Mouse (Mus musculus) common myeloid progenitor, adult 5-6 weeks (primary cell): ENCODE results near the gene Gm10715. TPM values are rescaled to one million over a fixed set of nuclear protein-coding genes. Genes with fewer than 3 reads are reported as not detected.
"Not testable (repeated sequence)": the region's sequence is repeated elsewhere in the genome, so short reads cannot be mapped to it uniquely, and the experiment has no call there.

Source experiments
- ATAC-seq: replicated peaks from 2 replicates; pipeline ENCODE4 v1.8.0; 2016; ENCODE audit warnings: low read depth, mild to moderate bottlenecking, moderate TSS enrichment, inconsistent platforms; ENCODE audit not compliant: poor library complexity, severe bottlenecking
- total RNA-seq: library from RNA; stranded (forward); fragments of 200-1000, 187-1606 nt; gene quantifications from 2 replicates; pipeline ENCODE4 v1.2.3, GENCODE M21; 2017

The Gm10715 gene
- total RNA-seq, 1 experiment from 2014 or later: 1.8 TPM

DNA sequence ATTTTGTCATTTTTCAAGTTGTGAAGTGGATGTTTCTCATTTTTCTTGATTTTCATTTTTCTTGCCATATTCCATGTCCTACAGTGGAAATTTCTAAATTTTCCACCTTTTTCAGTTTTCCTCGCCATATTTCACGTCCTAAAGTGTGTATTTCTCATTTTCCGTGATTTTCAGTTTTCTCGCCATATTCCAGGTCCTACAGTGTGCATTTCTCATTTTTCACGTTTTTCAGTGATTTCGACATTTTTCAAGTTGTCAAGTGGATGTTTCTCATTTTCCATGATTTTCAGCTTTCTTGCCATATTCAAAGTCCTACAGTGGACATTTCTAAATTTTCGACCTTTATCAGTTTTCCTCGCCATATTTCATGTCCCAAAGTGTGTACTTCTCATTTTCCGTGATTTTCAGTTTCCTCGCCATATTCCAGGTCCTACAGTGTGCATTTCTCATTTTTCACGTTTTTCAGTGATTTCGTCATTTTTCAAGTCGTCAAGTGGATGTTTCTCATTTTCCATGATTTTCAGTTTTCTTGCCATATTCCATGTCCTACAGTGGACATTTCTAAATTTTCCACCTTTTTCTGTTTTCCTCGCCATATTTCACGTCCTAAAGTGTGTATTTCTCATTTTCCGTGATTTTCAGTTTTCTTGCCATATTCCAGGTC is 12.6 kb upstream of the Gm10715 start:
- ATAC-seq: not testable (repeated sequence)

DNA sequence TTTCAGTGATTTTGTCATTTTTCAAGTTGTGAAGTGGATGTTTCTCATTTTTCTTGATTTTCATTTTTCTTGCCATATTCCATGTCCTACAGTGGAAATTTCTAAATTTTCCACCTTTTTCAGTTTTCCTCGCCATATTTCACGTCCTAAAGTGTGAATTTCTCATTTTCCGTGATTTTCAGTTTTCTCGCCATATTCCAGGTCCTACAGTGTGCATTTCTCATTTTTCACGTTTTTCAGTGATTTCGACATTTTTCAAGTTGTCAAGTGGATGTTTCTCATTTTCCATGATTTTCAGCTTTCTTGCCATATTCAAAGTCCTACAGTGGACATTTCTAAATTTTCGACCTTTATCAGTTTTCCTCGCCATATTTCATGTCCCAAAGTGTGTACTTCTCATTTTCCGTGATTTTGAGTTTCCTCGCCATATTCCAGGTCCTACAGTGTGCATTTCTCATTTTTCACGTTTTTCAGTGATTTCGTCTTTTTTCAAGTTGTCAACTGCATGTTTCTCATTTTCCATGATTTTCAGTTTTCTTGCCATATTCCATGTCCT is 11.7 kb upstream of the Gm10715 start, which contains the start of gene Gm10717:
TSS of gene Gm10717 (plus strand) at position 506 of the 556 bp plus-strand sequence.
- ATAC-seq: not testable (repeated sequence)

DNA sequence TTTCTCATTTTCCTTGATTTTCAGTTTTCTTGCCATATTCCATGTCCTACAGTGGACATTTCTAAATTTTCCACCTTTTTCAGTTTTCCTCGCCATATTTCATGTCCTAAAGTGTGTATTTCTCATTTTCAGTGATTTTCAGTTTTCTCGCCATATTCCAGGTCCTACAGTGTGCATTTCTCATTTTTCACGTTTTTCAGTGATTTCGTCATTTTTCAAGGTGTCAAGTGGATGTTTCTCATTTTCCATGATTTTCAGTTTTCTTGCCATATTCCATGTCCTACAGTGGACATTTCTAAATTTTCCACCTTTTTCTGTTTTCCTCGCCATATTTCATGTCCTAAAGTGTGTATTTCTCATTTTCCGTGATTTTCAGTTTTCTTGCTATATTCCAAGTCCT is 11.0 kb upstream of the Gm10715 start:
- not testable (repeated sequence) for ATAC-seq

DNA sequence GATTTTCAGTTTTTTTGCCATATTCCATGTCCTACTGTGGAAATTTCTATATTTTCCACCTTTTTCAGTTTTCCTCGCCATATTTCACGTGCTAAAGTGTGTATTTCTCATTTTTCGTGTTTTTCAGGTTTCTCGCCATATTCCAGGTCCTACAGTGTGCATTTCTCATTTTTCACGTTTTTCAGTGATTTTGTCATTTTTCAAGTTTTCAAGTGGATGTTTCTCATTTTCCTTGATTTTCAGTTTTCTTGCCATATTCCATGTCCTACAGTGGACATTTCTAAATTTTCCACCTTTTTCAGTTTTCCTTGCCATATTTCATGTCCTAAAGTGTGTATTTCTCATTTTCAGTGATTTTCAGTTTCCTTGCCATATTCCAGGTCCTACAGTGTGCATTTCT is 10.5 kb upstream of the Gm10715 start:
- ATAC-seq: not testable (repeated sequence)

DNA sequence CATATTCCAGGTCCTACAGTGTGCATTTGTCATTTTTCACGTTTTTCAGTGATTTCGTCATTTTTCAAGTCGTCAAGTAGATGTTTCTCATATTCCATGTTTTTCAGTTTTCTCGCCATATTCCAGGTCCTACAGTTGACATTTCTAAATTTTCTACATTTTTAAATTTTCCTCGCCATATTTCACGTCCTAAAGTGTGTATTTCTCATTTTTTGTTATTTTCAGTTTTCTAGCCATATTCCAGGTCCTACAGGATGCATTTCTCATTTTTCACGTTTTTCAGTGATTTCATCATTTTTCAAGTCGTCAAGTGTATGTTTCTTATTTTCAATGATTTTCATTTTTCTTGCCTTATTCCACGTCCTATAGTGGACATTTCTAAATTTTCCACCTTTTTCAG is 9.9 kb upstream of the Gm10715 start:
- not testable (repeated sequence) for ATAC-seq

DNA sequence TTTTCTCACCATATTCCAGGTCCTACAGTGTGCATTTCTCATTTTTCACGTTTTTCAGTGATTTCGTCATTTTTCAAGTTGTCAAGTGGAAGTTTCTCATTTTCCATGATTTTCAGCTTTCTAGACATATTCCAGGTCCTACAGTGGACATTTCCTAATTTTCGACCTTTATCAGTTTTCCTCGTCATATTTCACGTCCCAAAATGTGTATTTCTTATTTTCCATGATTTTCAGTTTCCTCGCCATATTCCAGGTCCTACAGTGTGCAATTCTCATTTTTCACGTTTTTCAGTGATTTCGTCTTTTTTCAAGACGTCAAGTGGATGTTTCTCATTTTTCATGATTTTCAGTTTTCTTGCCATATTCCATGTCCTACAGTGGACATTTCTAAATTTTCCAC is 9.5 kb upstream of the Gm10715 start:
- ATAC-seq: 0 out of 2 replicates have a peak, but pooled peaks have one; percentile 10

DNA sequence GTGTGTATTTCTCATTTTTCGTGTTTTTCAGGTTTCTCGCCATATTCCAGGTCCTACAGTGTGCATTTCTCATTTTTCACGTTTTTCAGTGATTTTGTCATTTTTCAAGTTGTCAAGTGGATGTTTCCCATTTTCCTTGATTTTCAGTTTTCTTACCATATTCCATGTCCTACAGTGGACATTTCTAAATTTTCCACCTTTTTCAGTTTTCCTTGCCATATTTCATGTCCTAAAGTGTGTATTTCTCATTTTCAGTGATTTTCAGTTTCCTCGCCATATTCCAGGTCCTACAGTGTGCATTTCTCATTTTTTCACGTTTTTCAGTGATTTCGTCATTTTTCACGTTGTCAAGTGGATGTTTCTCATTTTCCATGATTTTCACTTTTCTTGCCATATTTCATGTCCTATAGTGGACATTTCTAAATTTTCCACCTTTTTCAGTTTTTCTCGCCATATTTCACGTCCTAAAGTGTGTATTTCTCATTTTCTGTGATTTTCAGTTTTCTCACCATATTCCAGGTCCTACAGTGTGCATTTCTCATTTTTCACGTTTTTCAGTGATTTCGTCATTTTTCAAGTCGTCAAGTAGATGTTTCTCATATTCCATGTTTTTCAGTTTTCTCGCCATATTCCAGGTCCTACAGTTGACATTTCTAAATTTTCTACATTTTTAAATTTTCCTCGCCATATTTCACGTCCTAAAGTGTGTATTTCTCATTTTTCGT is 7.2 kb upstream of the Gm10715 start:
- not testable (repeated sequence) for ATAC-seq

DNA sequence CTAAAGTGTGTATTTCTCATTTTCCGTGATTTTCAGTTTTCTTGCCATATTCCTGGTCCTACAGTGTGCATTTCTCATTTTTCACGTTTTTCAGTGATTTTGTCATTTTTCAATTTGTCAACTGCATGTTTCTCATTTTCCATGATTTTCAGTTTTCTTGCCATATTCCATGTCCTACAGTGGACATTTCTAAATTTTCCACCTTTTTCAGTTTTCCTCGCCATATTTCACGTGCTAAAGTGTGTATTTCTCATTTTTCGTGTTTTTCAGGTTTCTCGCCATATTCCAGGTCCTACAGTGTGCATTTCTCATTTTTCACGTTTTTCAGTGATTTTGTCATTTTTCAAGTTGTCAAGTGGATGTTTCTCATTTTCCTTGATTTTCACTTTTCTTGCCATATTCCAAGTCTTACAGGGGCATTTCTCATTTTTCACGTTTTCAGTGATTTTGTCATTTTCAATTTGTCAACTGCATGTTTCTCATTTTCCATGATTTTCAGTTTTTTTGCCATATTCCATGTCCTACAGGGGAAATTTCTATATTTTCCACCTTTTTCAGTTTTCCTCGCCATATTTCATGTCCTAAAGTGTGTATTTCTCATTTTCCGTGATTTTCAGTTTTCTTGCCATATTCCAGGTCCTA is 5.9 kb upstream of the Gm10715 start:
- not testable (repeated sequence) for ATAC-seq

DNA sequence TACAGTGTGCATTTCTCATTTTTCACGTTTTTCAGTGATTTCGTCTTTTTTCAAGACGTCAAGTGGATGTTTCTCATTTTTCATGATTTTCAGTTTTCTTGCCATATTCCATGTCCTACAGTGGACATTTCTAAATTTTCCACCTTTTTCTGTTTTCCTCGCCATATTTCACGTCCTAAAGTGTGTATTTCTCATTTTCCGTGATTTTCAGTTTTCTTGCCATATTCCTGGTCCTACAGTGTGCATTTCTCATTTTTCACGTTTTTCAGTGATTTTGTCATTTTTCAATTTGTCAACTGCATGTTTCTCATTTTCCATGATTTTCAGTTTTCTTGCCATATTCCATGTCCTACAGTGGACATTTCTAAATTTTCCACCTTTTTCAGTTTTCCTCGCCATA is 2.4 kb upstream of the Gm10715 start, which contains the start of gene Gm17535:
TSS of gene Gm17535 (plus strand) at position 301 of the 400 bp plus-strand sequence.
- ATAC-seq: not testable (repeated sequence)

DNA sequence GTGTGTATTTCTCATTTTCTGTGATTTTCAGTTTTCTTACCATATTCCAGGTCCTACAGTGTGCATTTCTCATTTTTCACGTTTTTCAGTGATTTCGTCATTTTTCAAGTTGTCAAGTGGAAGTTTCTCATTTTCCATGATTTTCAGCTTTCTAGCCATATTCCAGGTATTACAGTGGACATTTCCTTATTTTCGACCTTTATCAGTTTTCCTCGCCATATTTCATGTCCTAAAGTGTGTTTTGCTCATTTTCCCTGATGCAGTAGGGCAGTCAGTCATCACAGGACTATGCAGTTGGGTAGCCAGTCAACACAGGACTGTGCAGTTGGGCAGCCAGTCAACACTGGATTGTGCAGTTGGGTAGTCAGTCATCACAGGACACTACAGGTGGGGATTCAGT is 1.5 kb downstream of the Gm10715 start:
- ATAC-seq: not testable (repeated sequence)

Other genes with a start within 250 kb of the Gm10715 start
- 0.58 TPM in 1 of 2 replicates, not detected in the other for gene Gm10722, start 36.0 kb upstream of the Gm10715 start, total RNA-seq
- gene Gm11168, start 33.5 kb upstream of the Gm10715 start, total RNA-seq: 0.69 TPM in 1 of 2 replicates, not detected in the other
- gene Gm10721, start 23.7 kb upstream of the Gm10715 start, total RNA-seq: not detected in 2 replicates
- not detected in 2 replicates for gene Gm10720, start 21.2 kb upstream of the Gm10715 start, total RNA-seq
- gene Gm10719, start 19.5 kb upstream of the Gm10715 start, total RNA-seq: not detected in 2 replicates
- gene Gm10718, start 13.3 kb upstream of the Gm10715 start, total RNA-seq: 0.69 TPM in 1 of 2 replicates, not detected in the other
- 3.5 TPM in 1 of 2 replicates, not detected in the other for gene Gm10717, start 11.5 kb upstream of the Gm10715 start, total RNA-seq
- gene Gm17535, start 2.3 kb upstream of the Gm10715 start, total RNA-seq: not detected in 2 replicates